Mouse (Mus musculus): Measurements from ENCODE around the gene St6gal1. TPM values are rescaled to one million over a fixed set of nuclear protein-coding genes. Genes with fewer than 3 reads are reported as not detected.

St6gal1 gene
- polyA plus RNA-seq, 1 experiment: 8.1 TPM

DNA sequence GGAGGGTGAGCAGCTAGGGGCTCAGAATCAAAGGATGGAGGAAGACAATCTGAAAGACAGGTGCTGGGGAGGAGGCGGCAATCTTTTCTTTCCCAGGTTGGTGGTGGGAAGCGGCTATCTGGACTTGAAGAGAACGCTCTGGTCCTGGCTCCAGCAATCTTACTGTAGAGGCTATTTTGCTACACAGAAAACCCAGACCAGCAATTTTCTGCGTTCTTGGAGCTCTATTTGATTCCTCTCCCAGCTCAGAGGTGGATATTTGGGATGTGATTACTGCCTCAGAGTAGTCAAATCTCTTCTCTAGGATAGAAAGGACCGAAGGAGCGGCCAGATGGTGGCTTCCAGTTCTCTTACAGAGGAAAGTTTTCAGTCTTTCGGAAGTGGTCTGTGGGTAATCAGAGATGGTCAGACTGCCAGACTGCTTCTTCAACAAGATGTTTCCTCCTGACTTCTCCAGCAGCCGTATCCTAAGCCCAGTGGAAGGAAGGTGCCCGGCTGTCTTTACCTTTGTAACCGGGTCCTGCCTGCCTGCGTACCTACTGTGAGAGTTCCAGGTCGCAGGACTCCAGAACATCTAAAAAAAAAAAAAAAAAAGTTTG, 570 bp upstream of the St6gal1 start:
- no peak for DNase-seq (ENCODE audit: low spot score)

DNA sequence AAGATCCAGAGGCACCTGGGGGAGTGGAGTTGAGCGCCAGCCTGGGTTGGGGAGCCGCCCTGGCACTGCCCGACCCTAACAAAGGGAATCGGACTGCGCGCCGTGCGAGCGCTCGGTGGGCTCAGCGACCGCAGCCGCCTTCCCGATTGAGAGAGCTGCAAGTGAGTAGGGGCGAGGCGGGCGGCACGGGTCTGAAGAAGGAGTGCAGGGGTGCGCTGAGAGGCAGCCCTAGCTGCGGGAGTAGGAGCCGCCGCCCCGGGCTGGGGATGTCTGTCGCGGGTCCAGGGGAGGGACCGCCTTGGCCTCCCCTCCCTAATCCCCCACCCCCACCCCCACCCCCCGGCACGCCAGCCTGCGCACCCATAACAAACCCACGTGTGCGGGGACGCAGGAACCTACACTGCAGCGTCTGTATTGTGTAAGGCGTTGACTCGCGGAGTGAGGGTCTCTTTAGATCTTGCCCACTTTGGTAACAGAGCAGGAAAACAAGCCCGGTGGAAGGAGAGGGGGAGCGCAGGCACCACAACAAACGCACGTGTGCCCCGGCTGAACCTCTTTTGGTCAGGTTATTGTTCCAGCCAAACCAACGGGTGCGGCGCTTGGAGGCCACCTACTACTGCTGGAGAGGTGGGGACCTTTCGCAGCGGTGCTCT, 655 bp downstream of the St6gal1 start:
- no peak for DNase-seq (ENCODE audit: low spot score)

DNA sequence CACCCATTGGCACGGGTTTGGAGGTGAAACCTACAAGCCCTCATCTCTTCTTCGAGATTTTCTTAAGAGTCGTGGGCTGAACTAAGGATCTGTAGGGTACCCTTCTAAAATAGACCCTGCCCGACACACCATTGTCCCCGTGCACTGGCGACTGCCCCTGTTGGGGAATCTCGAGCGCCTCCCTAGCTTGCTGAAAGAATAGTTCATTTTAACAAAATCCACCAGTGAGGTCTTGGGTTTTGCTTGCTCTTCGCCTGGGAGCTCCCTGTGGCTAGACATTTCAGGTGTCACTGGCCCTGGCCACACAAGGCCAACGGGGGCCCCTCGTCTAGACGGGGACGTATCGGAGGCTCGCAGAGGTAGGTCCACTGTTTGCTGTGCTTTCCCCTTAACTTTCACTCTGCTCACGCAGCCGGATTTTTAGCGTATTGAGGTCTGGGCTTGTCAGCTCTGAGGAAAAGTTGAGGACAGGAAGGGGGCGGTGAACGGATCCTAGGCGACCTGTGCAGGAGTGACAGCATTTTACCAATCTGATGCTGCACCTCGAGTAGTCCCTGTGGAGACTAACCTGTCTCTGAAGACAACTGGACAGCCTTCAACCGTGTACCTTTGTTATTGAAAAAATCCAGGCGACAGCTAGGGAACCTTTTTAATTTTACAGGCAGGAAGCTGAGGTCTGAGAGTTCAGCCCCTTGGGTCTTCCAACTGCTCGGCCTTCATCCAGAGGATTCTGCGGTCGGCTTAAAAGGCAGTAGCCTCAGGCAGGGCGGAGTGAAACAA, 1.5 kb downstream of the St6gal1 start:
- DNase-seq (ENCODE audit: low spot score): peak; percentile 38

DNA sequence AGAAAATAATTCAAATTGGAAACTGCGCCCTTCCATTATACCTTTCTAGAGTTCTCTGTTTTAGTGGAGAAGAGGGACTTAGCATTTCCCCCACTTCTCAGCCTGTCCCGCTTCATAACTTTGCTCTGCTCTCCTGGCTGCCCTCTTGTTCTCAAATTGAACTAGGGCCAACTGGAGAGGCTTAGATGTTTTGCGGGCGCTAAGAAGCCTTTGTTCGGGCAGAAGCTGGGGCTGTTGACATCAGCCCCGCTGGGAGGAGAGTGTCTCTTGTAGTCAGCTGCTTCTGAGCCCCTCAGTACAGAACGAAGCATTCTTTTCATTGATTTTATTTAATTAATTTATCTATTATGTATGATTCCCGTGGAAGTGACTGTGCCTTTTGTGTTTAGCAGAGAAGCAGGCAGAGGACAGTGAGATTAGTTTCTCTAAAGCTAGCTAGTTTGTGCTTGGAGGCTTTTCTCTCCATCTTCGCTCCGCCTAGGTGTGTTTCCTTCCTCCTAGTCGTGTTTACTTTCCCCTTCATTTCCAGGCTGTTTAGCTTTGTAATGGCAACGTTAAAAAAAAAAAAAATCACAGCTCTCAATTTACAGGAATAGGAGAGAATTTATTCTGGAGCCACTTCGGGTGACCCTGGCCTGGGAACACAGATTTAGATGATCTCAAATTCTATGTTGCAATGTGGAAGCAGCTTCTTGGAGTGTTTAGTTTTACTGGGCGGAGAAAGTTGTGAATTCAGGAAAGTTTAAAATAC, 2.2 kb downstream of the St6gal1 start:
- DNase-seq (ENCODE audit: low spot score): no peak

DNA sequence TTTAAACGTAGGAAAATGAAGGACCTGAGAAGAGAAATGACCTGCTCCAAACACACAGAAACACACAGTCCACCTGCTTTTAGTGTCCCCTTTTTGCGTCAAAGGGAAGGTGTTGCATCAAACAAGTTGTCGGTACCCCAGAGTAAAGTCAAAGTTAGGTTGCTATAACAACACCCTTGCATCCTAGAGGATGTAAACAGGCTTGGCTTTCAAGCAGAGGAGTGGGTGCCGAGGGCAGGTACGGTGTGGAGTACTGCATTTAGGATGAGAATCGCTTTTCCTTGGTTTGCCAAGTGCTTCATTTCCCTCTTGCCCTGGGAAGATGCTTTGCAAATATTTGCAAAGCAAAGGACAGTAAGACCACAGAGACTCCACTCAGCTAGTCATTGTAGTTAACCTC, 3.3 kb downstream of the St6gal1 start:
- no peak for DNase-seq (ENCODE audit: low spot score)

DNA sequence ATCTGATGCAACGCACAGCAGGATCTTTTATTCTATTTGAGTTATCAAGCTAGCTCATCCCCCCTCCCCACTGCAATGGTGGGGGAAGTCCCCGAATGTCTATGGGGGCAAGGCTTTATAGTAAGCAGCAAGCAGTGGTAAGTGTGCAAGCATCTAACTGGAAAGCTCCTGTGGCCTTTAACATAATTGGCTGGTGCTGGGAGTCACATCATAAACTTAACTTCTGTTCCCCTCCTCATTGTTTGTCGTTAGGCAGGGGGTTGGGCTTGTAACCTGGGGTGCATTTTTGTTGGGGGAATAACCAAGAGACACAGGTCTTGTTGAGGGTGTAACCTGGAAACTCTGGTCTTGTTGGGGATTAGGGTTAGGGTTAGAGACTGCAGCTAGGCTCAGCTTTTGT, 3.9 kb downstream of the St6gal1 start:
- DNase-seq (ENCODE audit: low spot score): no peak

DNA sequence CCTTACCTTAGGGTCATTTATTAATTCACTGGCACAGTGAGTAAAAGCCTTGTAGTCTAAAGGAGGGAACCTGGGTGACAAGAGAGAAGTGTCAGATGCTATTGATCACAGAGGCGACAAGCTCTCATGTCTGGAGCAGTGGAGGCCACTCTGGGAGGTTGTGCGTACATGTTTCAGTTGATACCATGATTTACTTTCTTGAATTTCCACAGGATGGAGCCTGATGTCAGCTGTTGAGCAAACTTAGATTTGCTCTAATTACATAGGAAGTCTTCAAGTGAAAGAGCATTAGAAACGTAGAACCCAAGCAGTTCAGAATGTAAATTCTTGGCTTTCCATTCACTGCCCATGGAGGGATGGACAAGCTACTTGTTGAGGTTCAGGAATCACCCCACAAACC, 5.4 kb downstream of the St6gal1 start:
- no peak for DNase-seq (ENCODE audit: low spot score)

DNA sequence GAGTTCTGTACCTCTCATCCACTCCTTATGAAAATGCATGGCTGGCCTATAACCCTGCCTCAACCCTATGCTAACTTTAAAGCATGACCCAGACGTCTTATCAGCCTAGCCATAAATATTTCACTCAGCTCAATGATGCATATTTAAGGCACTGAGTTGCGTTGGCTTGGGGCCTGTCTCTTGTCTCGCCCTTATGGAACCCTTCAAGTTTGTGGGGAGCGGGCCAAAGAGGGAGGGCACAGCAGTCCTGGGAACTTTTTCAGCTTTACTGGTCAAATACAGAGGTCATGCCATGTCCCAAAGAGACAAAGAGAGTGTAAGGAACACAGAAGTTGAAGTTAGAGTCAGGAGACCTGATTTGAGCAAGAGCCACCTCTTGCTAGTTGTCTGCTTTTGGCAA, 6.6 kb downstream of the St6gal1 start:
- DNase-seq (ENCODE audit: low spot score): no peak

DNA sequence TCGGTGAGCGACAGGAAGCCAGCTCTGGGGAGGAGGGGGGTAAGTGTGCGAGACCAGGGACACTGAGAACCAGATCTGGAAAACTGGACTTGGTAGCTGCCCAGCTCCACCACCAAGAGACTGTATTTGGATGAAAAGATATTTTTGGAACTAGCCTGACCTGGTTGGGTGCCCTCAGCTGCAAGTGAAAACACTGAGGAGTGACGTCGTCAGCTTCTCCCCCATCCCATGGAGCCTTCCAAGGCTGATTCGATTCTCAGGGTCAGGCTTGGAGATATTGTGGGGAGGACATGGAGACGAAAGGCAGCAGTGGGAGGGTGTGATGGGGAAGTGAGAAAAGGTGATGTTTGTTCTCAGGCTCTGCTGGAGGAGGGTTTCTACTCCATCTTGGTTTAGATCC, 8.2 kb downstream of the St6gal1 start:
- DNase-seq (ENCODE audit: low spot score): no peak

DNA sequence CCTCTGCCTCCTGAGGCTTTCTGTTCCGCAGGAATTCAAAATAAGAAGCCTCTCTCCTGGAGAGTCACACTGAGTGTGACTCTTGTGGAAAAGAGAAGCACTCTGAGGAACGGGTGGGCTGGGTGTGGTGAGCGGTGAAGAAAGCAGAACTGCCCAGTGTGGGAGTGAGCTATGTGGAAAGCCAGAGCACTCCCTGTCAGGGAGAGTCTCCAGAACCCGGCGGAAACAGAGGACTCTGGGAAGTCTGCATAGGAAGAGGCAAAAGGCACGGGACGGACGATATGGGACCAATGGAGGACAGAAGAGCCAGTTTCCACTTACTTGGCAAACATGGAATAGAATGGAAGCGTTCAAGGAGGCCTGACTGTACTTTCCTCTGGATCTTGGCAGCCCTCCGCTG, 9.0 kb downstream of the St6gal1 start:
- DNase-seq (ENCODE audit: low spot score): no peak

DNA sequence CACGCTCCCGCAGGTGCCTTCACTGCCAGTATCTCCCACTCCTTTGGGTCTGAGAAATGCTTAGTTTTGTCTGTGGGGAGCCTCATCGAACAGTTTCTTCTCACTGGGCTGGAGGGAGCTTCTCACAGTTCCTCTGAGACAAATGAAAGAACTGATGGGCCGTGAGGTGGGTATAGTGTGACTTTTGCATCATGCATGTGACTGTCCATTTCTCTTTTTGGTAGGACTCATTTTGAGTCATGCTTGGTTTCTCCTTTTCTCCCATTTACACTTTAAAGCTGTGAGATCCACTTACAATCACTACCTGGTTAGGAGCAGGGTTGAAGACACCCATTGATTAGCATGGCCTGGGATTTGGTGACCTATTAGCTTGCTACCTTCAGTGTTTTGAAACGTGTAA, 10.0 kb downstream of the St6gal1 start:
- no peak for DNase-seq (ENCODE audit: low spot score)

DNA sequence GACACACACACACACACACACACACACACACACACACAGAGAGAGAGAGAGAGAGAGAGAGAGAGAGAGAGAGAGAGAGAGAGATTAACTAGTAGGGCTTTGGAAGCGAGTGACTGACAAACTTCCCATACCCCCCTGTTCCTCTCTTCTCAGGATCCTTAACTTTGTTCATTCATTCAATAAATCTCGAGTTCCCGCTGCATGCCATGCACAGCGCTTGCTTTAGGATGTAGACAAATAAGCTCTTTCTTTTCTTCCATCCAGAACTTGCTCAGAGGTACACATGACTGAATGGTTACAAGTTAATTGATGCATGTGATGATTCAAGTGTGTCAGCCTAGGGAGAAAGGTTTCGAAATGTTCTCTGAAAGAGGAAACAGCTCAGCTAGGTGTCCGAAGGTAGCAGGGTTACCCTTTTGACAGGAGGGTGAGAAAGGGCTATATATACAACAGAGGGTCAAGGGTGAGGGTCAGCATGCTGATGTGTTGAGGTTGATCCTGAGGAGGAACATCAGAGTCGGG, 10.7 kb downstream of the St6gal1 start:
- no peak for DNase-seq (ENCODE audit: low spot score)

DNA sequence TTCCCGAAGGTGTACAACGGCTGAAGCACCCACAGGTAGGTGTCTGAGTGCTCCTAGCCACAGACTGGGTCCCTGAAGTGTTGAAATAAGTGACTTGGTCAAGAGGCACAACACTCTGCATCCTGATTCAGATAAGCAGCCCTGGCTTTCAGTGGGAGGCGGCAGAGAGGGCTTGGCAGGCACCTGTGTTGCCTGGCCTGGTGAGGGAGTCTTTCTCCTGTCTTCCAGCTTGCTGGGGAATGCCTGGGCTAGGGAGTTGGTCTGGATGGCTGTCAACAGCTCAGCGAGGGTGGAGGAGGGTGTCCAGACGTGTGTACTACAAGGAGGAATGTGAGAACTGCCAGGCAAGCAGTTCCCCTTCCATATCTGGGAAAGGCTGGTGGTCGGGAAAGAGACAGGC, 15.0 kb downstream of the St6gal1 start:
- DNase-seq (ENCODE audit: low spot score): no peak

DNA sequence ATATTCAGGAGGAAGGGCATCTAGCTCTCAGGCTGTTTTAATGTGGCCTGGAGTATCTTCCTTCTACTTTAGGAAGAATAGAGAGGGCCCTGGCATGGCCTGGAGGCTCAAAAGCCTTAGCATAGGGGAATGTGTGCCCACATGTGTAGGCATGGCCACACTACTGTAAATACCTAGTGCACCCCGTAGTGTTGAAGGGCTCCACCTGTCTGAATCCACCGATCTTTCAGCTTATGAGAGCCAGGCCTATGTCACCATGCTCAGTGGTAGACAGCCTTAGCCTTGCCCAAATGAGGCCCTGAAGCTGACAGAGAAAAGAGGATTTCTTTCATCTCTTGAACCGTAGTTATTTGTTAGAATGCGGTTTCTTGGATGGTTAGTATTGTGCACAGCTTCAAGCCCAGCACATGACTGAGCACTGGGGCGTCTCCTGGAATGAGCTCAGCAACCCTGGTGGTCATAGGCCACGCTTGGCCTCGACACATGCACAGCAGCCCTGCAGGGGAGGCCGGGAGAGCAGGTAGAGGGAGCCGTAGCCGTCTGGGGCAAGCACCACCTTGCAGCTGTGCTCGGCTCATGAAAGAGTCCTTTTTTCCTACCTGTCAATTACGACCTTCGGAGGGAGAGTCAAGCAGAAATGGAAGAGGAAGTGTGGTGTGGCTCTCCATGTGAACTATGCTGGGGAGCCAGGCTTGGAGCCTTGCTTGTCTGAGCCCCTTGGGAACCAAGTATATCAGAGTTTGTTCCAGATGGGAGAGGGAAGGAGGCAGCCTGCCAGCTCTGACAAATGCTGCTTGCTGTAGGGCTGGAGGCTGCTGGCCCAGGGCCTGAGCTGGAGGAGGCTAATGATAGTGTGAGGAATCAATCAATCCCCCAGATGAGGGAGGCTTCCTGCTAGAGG, 15.8 kb downstream of the St6gal1 start:
- no peak for DNase-seq (ENCODE audit: low spot score)

DNA sequence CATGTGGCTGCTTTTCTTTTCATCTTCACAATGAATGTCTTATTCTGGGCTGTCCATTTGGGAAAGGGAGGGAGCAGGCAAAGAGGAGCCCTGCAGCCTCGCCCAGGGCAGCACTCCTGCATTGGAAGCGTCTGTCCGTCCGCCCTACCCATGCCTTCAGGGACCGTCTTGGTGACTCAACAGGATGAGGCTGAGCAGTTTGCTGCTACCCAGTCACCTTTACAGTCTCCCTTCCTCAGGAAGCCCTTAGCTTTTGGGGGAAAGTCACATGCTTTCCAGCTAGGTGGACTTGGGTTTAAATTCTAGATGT, 16.4 kb downstream of the St6gal1 start:
- no peak for DNase-seq (ENCODE audit: low spot score)

DNA sequence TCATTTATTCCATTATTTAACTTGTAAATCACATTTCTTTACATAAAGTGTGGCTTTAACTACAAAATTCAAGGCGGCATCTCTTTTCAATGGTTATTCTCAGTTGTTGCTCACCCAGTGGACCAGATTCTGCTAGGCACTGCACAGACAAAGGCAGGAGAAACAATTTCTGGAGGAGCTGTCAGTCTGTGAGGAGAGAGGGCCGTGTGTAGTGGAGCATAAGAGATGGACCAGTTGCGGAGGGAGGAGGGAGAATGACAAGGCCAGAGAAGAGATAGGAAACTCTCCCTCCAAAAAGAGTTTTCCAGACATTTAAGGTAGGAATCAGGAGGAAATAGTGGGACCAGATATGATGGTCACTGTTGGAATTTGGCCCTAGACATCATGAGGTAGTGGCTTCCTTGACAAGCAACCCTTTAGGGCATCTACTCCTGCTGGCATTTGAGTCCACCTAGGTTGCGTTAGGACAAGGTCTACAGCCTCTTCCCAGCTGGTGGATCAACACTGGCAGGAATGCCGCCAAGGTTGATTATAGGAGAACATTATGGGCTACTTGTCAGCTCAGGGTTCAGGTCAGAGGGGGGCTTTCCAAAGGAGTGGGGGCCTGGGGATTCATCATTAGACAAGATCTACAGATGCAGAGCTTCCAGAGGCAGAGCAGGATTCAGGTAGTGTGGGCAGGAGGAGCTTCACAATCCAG, 19.3 kb downstream of the St6gal1 start:
- DNase-seq (ENCODE audit: low spot score): no peak

DNA sequence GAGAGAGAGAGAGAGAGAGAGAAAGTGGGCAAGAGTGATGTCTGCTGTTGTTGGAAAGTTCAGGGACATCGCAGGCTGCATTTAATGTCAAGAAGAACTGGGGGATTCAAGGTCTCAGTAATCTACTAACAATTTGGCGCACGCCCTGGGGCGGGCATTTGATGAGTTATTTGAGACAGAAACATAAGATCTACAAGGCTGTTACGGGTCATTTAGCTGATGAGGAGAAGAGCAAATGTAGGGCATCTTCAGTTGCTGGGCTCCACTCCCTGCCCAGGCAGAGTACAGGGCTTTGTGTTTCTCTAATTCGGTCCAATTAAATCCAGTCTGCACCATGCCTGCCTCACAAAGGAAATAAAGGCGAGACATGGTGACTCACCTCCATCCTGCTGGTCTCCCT, 19.9 kb downstream of the St6gal1 start:
- no peak for DNase-seq (ENCODE audit: low spot score)

DNA sequence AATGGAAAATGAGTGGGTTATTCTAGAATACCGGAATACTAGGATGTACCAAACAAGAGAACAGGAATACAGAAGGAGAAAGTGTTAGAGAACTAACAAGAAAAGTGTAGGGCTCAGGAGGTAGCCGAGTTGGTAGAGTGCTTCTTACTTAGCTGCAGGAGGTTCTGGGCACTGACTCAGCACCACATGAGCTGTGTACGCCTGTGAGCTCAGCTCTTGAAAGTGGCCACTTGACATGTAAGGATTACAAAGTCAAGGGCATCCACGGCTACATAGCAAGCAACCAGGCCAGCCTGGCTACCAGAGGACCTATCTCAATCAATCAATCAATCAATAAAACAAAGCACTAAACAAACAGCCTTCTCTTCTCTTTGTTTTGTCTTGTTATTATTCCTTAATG, 24.7 kb downstream of the St6gal1 start:
- DNase-seq (ENCODE audit: low spot score): no peak

DNA sequence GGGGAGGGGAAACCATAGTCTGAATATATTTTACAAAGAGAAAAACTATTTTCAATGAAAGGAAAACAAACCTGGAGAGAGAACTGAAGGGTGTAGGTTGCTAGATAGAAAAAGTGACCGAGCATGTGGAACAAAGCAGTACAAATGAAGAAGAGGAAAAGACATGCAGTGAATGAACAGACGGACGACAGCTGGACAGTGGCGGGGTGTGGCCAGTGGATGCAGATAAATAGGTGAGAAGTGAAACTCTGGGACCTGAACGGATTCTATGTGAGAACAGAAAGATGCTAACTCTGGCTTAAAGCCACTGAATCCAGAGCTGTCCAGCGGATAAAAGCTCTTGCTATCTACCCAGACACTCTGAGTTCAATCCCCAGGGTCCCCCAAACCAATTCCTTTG, 25.2 kb downstream of the St6gal1 start:
- no peak for DNase-seq (ENCODE audit: low spot score)

DNA sequence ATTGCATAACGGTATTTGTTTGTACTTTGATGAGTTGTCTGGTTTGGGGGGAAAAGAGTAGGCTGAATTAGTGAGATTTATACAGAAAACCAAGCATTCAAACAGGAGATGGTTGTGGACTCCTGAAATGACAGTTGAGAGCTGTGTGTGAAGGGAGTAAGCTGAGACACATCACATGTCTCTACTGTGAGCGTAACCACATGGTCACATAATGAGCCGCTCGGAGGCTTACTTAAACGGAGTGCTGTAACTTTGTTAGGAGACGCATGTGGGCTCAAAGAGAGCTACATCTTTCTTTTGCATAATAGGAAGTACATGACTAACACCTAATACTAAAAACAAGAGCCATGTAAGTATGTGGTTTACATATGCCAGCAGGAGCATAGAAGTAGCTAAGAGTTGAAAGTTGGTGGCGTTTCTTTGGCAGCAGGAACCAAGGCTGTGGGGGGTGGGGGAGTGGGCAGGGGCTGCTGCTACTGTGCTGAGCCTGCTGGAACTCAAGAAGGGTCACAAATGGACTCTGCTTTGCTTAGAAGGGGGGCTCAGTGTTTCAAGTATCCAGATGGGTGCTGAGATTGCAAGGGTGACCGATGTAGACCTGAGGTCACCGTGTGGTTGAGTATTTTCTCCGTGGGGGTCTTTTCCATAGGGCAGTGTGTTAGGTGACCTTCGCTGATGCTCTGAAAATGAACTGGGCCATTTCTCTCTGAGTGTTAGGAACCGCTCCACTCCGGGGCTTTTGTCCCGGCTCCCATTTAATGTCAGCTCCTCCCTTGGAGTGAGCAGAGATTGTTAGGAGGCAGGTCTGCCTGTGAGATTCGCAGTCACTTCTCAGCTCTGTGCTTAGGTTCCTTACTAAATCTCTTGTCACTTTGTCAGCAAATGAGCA, 26.3 kb downstream of the St6gal1 start:
- DNase-seq (ENCODE audit: low spot score): no peak

Measured in urinary bladder, adult 2 months (tissue).